ENCODE assay signal across 8 mouse cellular contexts in the genomic region with DNA sequence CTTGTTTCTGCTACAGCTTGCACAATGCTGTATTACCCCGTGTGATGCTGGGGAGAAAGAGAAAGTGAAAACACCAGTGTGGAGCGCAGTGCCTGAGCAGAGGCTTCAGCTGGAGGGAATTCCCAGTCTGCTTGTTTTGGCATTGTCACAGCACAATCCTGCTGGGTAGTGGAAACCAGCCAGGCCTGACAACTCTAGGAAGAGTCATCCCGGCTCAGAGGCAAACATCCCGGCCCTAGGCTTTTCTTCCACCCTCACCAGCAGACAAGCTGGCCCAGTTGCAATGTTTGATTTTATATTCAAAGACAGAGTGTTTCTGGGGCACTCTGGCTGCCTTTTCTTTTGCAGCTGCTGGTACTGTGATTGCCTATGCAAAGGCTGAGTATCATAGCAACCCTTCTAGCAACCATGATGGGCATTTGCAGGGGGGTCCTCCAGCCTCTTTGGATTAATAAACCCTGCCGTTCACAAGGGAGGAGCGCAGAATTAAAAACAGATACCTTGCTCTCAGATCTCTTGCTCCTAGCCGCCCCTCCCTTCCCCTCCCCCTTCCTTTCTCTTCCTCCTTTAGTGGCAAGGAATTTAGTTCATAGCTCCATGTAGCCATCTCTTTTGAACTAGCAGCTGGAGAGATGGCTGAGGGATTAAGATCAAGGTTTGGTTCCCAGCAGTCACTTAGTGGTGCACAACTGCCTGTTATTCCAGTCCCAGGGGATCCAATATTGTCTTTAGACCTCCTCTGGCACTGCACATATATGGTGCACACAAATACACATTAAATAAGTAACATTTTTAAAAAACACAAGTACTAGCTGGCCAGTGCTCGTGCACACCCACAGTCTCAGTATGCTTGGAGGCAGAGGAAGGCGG. TPM values are rescaled to one million over a fixed set of nuclear protein-coding genes. Genes with fewer than 3 reads are reported as not detected.
DNase-seq lines count a peak whose midpoint lies in the region; ATAC-seq and TF ChIP-seq lines count a peak whose summit lies in the region.

No protein-coding gene starts in this region.

- no peak overlapping the region for H3K9ac ChIP-seq in kidney, embryonic 14.5 days (ENCODE audit: low read depth, low read length)
- H3K9ac ChIP-seq in intestine, postnatal 0 days (ENCODE audit: low read depth, low read length): no peak overlapping the region
- H3K9ac ChIP-seq in midbrain, embryonic 14.5 days (replicated peaks; ENCODE audit: low read length): 0 out of 2 replicates have a peak overlapping the region, but pooled peaks have one; percentile 31

- no peaks in the 10 kb centered on the region for H3K27me3 ChIP-seq in kidney, embryonic 14.5 days (ENCODE audit: control insufficient read depth, insufficient read depth, low read length)
- H3K27me3 ChIP-seq in intestine, postnatal 0 days (replicated peaks; ENCODE audit: control insufficient read depth, insufficient read depth, low read length): no peaks in the 10 kb centered on the region
- no peaks in the 10 kb centered on the region for H3K27me3 ChIP-seq in midbrain, embryonic 14.5 days (ENCODE audit: control insufficient read depth, insufficient read depth, low read length)

- no peak for TF ChIP-seq CTCF in intestine, postnatal 0 days (IDR thresholded peaks at IDR 0.05; ENCODE audit: low read depth)

- 0 out of 2 replicates have a peak, but pooled peaks cover 3% of the 10 kb centered on the region for H3K4me1 ChIP-seq in kidney, embryonic 14.5 days (ENCODE audit: control insufficient read depth, insufficient read depth, low read length)
- no peaks in the 10 kb centered on the region for H3K4me1 ChIP-seq in intestine, postnatal 0 days (replicated peaks; ENCODE audit: control insufficient read depth, insufficient read depth, low read length)
- peaks cover 14% of the 10 kb centered on the region for H3K4me1 ChIP-seq in midbrain, embryonic 14.5 days (ENCODE audit: control insufficient read depth, insufficient read depth, low read length)

- H3K4me3 ChIP-seq in kidney, embryonic 14.5 days (ENCODE audit: low read length): no peak overlapping the region
- H3K4me3 ChIP-seq in intestine, postnatal 0 days (ENCODE audit: low read depth, low read length): no peak overlapping the region
- no peak overlapping the region for H3K4me3 ChIP-seq in midbrain, embryonic 14.5 days (replicated peaks; ENCODE audit: low read depth, low read length)

- H3K9me3 ChIP-seq in kidney, embryonic 14.5 days (ENCODE audit: control insufficient read depth, low read length): no peaks in the 10 kb centered on the region
- H3K9me3 ChIP-seq in intestine, postnatal 0 days (ENCODE audit: control insufficient read depth): no peaks in the 10 kb centered on the region
- no peaks in the 10 kb centered on the region for H3K9me3 ChIP-seq in midbrain, embryonic 14.5 days (ENCODE audit: control insufficient read depth, low read length)

- intact Hi-C loops in left cerebral cortex, postnatal 25 days (cut with DNase I): no loop called here

- no peak overlapping the region; the same call in 1 of the 2 replicates for H3K27ac ChIP-seq in kidney, embryonic 14.5 days (ENCODE audit: low read depth, low read length)
- H3K27ac ChIP-seq in intestine, postnatal 0 days (ENCODE audit: low read depth, low read length): no peak overlapping the region
- peak overlapping the region; percentile 88 for H3K27ac ChIP-seq in midbrain, embryonic 14.5 days (replicated peaks; ENCODE audit: low read depth, low read length)

- peak; percentile 73 for DNase-seq in kidney, adult 11 months
- DNase-seq in embryo, embryonic 9.5 days (ENCODE audit: extremely low spot score): peak; percentile 48
- peak; percentile 57 to 77 for DNase-seq in gastrocnemius, postnatal 4 days (ENCODE audit: low spot score in 2 of 2)
- peak; percentile 77 to 94 for DNase-seq in left cerebral cortex, postnatal 25 days (ENCODE audit: low spot score in 2 of 2)
- peak; percentile 86 for DNase-seq in midbrain, embryonic 14.5 days
- DNase-seq in skeletal muscle tissue, adult 2 months (ENCODE audit: low read depth, low spot score): peak; percentile 79

- no peak for ATAC-seq in kidney, embryonic 14.5 days (ENCODE audit: low FRiP score, low TSS enrichment)
- ATAC-seq in intestine, postnatal 0 days: peak; percentile 57; the same call in 1 of the 2 replicates
- ATAC-seq in midbrain, embryonic 14.5 days (ENCODE audit: low FRiP score, low TSS enrichment): peak; percentile 72; the same call in 1 of the 2 replicates

- H3K4me2 ChIP-seq in kidney, embryonic 14.5 days (replicated peaks; ENCODE audit: low read depth, low read length): no peak overlapping the region
- H3K4me2 ChIP-seq in intestine, postnatal 0 days (replicated peaks; ENCODE audit: low read depth): no peak overlapping the region; the same call in 1 of the 2 replicates
- H3K4me2 ChIP-seq in midbrain, embryonic 14.5 days (ENCODE audit: low read length): peak overlapping the region; percentile 22

- WGBS in kidney, embryonic 14.5 days: 50% methylated on average over 9 of the region's 9 CpGs
- WGBS in intestine, postnatal 0 days: 41% methylated on average over 9 of the region's 9 CpGs
- WGBS in midbrain, embryonic 14.5 days: 15% methylated on average over 9 of the region's 9 CpGs

- no peaks in the 10 kb centered on the region for H3K36me3 ChIP-seq in kidney, embryonic 14.5 days (ENCODE audit: control insufficient read depth, insufficient read depth, low read length)
- H3K36me3 ChIP-seq in intestine, postnatal 0 days (ENCODE audit: control insufficient read depth, insufficient read depth): no peaks in the 10 kb centered on the region
- H3K36me3 ChIP-seq in midbrain, embryonic 14.5 days (ENCODE audit: control insufficient read depth, insufficient read depth, low read length): no peaks in the 10 kb centered on the region

RNA-seq across cellular contexts. Expression of a gene that starts 33.2 kb away (rescaled TPM):
- polyA plus RNA-seq in kidney, embryonic 14.5 days (2014; fragmentation: Nextera tagmentation; extraction: Ambion mirVana): 1.1 and 1.7 TPM in 2 replicates
- 1 to 10 TPM; 4.5 to 4.6 TPM for total RNA-seq in gastrocnemius, postnatal 4 days (2021)
- 0.21 and 0.26 TPM in 2 replicates for polyA plus RNA-seq in intestine, postnatal 0 days (2015; fragmentation: Nextera tagmentation; extraction: Ambion mirVana)
- under 1 TPM; 0.48 to 0.66 TPM for total RNA-seq in left cerebral cortex, postnatal 25 days (2021)
- polyA plus RNA-seq in midbrain, embryonic 14.5 days (2014; fragmentation: Nextera tagmentation; extraction: Ambion mirVana): 0.85 and 1.3 TPM in 2 replicates
